Mouse (Mus musculus): ENCODE results near the gene P3h4. TPM values are rescaled to one million over a fixed set of nuclear protein-coding genes. Genes with fewer than 3 reads are reported as not detected.

The P3h4 gene
- polyA plus RNA-seq, 1 experiment from 2014 or later: 38.5 TPM

DNA sequence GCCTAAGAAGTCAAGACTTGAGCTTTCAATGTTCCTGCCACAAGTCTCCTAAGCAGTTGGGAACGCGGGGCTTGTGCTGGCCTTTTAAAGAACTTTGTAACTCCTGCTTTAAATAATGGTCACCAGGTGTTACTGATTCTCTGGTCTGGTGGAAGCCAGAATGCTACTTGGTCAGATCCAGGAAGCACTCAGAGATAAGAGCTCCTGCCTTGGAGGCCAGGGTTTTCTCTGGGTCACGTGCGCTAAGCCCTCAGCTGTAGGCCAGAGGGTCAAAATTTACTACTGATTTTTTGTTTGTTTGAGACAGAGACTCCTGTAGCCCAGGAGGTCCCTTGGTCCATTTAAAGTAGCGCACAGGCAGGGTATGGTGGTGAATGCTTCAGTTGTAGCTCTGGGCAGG is 17.4 kb upstream of the P3h4 start:
- no peaks in the 10 kb centered on the region for H3K27me3 ChIP-seq (replicated peaks; ENCODE audit: control insufficient read depth, insufficient read depth, low read length)
- H3K27ac ChIP-seq (ENCODE audit: low read length): no peak overlapping the region
- H3K9ac ChIP-seq (ENCODE audit: low read depth, low read length): no peak overlapping the region
- H3K4me3 ChIP-seq (ENCODE audit: low read length): no peak overlapping the region
- no peaks in the 10 kb centered on the region for H3K9me3 ChIP-seq (ENCODE audit: control insufficient read depth, low read length)
- ATAC-seq: no peak
- WGBS: 93% methylated on average over 5 of the region's 5 CpGs
- H3K36me3 ChIP-seq (ENCODE audit: control insufficient read depth, insufficient read depth, low read length): peaks cover 6% of the 10 kb centered on the region
- no peaks in the 10 kb centered on the region; the same call in 1 of the 2 replicates for H3K4me1 ChIP-seq (ENCODE audit: control insufficient read depth, insufficient read depth, low read length)
- H3K4me2 ChIP-seq (ENCODE audit: low read depth, low read length): no peak overlapping the region

DNA sequence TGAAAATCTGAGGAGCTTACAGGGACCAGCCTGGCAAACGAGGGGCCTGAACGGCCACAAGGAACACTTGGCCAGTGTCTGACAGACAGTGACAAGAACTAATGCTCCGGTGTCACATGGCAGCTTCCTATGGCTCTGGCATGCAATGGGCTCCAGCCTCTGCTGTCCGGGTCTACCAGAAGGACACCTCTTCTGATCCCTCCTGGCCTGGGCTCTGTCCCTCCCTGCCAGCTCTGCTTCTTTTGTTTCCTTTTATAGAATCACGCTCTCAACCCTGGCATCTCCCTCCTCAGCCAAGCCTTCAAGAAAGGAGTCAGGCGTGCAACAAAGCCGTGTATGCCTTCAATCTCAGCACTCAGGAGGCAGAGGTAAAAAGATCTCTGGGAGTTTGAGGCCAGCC is 15.4 kb upstream of the P3h4 start:
- H3K4me3 ChIP-seq (ENCODE audit: low read length): no peak overlapping the region
- H3K27ac ChIP-seq (ENCODE audit: low read length): no peak overlapping the region
- H3K36me3 ChIP-seq (ENCODE audit: control insufficient read depth, insufficient read depth, low read length): peaks cover under 1% of the 10 kb centered on the region; the same call in 1 of the 2 replicates
- ATAC-seq: no peak
- H3K9ac ChIP-seq (ENCODE audit: low read depth, low read length): no peak overlapping the region
- no peak overlapping the region for H3K4me2 ChIP-seq (ENCODE audit: low read depth, low read length)
- H3K4me1 ChIP-seq (ENCODE audit: control insufficient read depth, insufficient read depth, low read length): no peaks in the 10 kb centered on the region; the same call in 1 of the 2 replicates
- 87% methylated on average over 7 of the region's 7 CpGs for WGBS
- H3K27me3 ChIP-seq (replicated peaks; ENCODE audit: control insufficient read depth, insufficient read depth, low read length): no peaks in the 10 kb centered on the region
- no peaks in the 10 kb centered on the region for H3K9me3 ChIP-seq (ENCODE audit: control insufficient read depth, low read length)

- WGBS: 46% methylated on average over 9 of the region's 9 CpGs
- no peaks in the 10 kb centered on the region for H3K9me3 ChIP-seq (ENCODE audit: control insufficient read depth, low read length)
- H3K4me3 ChIP-seq (ENCODE audit: low read length): no peak overlapping the region
- no peaks in the 10 kb centered on the region for H3K36me3 ChIP-seq (ENCODE audit: control insufficient read depth, insufficient read depth, low read length)
- H3K9ac ChIP-seq (ENCODE audit: low read depth, low read length): no peak overlapping the region
- no peaks in the 10 kb centered on the region for H3K27me3 ChIP-seq (replicated peaks; ENCODE audit: control insufficient read depth, insufficient read depth, low read length)
- ATAC-seq: no peak
- no peaks in the 10 kb centered on the region; the same call in 1 of the 2 replicates for H3K4me1 ChIP-seq (ENCODE audit: control insufficient read depth, insufficient read depth, low read length)
- H3K27ac ChIP-seq (ENCODE audit: low read length): no peak overlapping the region
- no peak overlapping the region for H3K4me2 ChIP-seq (ENCODE audit: low read depth, low read length)
Observed at GRCm38 (mm10) chr11:100428612-100429199, 14.1 kb upstream of the P3h4 start.

DNA sequence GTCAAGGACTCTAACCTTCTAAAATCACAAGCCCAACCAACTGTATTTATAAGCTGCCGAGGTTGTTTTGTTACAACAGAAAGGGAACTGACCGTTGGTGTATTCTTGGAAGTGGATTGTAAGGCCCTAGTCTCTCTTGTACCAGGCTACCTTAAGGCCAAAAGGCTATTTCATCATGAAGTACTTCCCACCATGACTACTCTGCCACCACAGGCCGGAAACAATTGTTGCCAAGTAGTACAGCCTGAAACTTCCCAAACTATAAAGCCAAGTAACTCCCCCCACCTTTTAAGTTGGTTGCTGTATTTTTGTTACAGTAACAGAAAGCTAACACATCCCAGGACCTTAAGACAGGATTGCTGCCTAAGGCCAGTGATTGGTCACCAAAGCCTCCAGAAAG is 12.2 kb upstream of the P3h4 start:
- Histone ChIP-seq H3K27me3 (replicated peaks; ENCODE audit: control insufficient read depth, insufficient read depth, low read length) (no peaks in the 10 kb centered on the region), H3K4me2 (ENCODE audit: low read depth, low read length) (no peak overlapping the region), H3K27ac (ENCODE audit: low read length) (no peak overlapping the region), H3K4me3 (ENCODE audit: low read length) (no peak overlapping the region), H3K4me1 (ENCODE audit: control insufficient read depth, insufficient read depth, low read length) (no peaks in the 10 kb centered on the region; the same call in 1 of the 2 replicates), H3K9me3 (ENCODE audit: control insufficient read depth, low read length) (no peaks in the 10 kb centered on the region), H3K9ac (ENCODE audit: low read depth, low read length) (0 out of 2 replicates have a peak overlapping the region, but pooled peaks have one; percentile 9), H3K36me3 (ENCODE audit: control insufficient read depth, insufficient read depth, low read length) (no peaks in the 10 kb centered on the region)
- 80% methylated on average over 3 of the region's 3 CpGs for WGBS
- ATAC-seq: no peak

DNA sequence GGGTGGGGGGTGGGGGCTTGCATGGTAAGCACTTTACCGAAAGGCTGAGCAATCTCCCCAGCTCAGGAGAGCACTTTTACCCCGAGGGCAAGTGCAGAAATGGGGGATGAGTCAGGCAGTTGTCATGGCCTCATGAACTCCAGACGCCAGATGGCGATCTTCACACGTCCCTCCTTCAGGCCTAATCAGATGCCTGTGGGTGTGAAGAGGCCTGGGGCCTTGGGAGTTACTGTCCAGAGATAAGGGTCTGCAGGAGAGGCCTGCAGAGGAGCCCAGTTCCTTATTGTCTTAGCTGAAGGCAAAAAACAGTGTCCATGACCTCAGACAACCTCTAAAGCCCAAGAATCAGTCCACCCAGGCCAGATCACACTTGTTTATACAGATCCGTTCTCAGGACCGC is 11.2 kb upstream of the P3h4 start:
- no peaks in the 10 kb centered on the region for H3K27me3 ChIP-seq (replicated peaks; ENCODE audit: control insufficient read depth, insufficient read depth, low read length)
- H3K9me3 ChIP-seq (ENCODE audit: control insufficient read depth, low read length): no peaks in the 10 kb centered on the region
- H3K9ac ChIP-seq (ENCODE audit: low read depth, low read length): 0 out of 2 replicates have a peak overlapping the region, but pooled peaks have one; percentile 9
- no peaks in the 10 kb centered on the region for H3K36me3 ChIP-seq (ENCODE audit: control insufficient read depth, insufficient read depth, low read length)
- H3K27ac ChIP-seq (ENCODE audit: low read length): no peak overlapping the region
- 22% methylated on average over 7 of the region's 7 CpGs for WGBS
- no peaks in the 10 kb centered on the region; the same call in 1 of the 2 replicates for H3K4me1 ChIP-seq (ENCODE audit: control insufficient read depth, insufficient read depth, low read length)
- H3K4me3 ChIP-seq (ENCODE audit: low read length): no peak overlapping the region
- no peak overlapping the region for H3K4me2 ChIP-seq (ENCODE audit: low read depth, low read length)
- peak; percentile 81 for ATAC-seq

GRCm38 (mm10) chr11:100423836-100424235 is 9.2 kb upstream of the P3h4 start:
- Histone ChIP-seq H3K36me3 (ENCODE audit: control insufficient read depth, insufficient read depth, low read length) (no peaks in the 10 kb centered on the region), H3K27ac (ENCODE audit: low read length) (no peak overlapping the region), H3K4me3 (ENCODE audit: low read length) (no peak overlapping the region), H3K4me1 (ENCODE audit: control insufficient read depth, insufficient read depth, low read length) (no peaks in the 10 kb centered on the region; the same call in 1 of the 2 replicates), H3K9me3 (ENCODE audit: control insufficient read depth, low read length) (no peaks in the 10 kb centered on the region), H3K4me2 (ENCODE audit: low read depth, low read length) (no peak overlapping the region), H3K9ac (ENCODE audit: low read depth, low read length) (no peak overlapping the region), H3K27me3 (replicated peaks; ENCODE audit: control insufficient read depth, insufficient read depth, low read length) (no peaks in the 10 kb centered on the region)
- WGBS: 85% methylated on average over 7 of the region's 7 CpGs
- ATAC-seq: no peak

GRCm38 (mm10) chr11:100421537-100421936 is 6.9 kb upstream of the P3h4 start:
- Histone ChIP-seq H3K27ac (ENCODE audit: low read length) (no peak overlapping the region), H3K4me3 (ENCODE audit: low read length) (no peak overlapping the region), H3K9me3 (ENCODE audit: control insufficient read depth, low read length) (no peaks in the 10 kb centered on the region), H3K4me1 (ENCODE audit: control insufficient read depth, insufficient read depth, low read length) (no peaks in the 10 kb centered on the region), H3K9ac (ENCODE audit: low read depth, low read length) (no peak overlapping the region), H3K4me2 (ENCODE audit: low read depth, low read length) (no peak overlapping the region), H3K27me3 (replicated peaks; ENCODE audit: control insufficient read depth, insufficient read depth, low read length) (no peaks in the 10 kb centered on the region), H3K36me3 (ENCODE audit: control insufficient read depth, insufficient read depth, low read length) (no peaks in the 10 kb centered on the region)
- 84% methylated on average over 8 of the region's 8 CpGs for WGBS
- no peak for ATAC-seq

DNA sequence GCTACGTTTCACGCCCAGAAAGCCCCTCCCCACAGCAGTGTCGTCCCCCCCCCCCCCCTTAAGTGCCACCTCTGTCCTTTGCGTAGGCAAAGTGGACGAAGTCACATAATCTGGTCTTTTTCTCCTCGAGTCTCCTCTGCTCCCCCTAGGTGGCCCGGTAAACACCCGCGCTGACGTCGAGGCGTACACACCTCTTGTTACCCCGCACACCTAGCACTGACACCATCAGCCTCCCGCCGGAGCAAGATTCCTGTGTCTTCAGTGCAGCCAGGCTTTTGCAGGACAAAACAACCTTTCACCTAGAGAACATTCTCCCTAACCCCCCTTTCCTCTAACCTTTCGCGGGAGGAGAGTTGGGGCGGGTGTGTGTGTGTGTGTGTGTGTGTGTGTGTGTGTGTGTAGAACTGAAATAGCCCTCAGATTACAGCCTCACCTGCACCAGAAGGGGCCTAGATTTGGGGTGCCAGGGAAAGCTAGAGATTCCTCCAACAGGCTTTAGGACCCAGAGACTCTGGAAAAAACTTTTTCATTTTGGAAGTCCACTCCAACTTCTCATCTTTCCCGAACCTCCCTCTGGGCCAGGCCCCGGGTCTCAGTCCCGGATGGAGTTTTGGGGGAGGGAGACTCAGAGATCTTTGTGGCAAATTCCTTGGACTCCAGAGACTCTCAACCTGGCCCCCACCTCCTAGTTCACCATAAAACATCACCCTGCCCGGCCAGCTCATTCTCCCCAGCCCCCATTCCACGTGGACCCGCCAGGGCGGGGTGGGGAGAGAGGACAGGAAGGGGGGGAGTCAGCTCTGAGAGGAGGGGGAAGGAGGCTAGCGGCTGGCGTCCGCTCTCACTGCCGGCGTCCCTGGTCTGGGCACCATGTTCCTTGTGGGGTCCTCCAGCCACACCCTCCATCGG is 532 bp upstream of the P3h4 start, which contains the start of gene Fkbp10:
Gene Fkbp10, plus strand, starts transcription at position 784 of the 909 bp plus-strand sequence.
- Histone ChIP-seq H3K9me3 (ENCODE audit: control insufficient read depth, low read length) (no peaks in the 10 kb centered on the region), H3K27me3 (replicated peaks; ENCODE audit: control insufficient read depth, insufficient read depth, low read length) (no peaks in the 10 kb centered on the region), H3K9ac (ENCODE audit: low read depth, low read length) (peak within 1 kb of the TSS; percentile 90), H3K4me2 (ENCODE audit: low read depth, low read length) (peak within 1 kb of the TSS; percentile 85), H3K4me1 (ENCODE audit: control insufficient read depth, insufficient read depth, low read length) (peaks cover 35% of the 10 kb centered on the region), H3K36me3 (ENCODE audit: control insufficient read depth, insufficient read depth, low read length) (no peaks in the 10 kb centered on the region), H3K4me3 (ENCODE audit: low read length) (peak within 1 kb of the TSS; percentile 72), H3K27ac (ENCODE audit: low read length) (peak within 1 kb of the TSS; percentile 93)
- WGBS: under 1% methylated on average over 31 of the region's 31 CpGs
- ATAC-seq: peak; percentile 33

GRCm38 (mm10) chr11:100413541-100413940 is 1.1 kb downstream of the P3h4 start:
- H3K4me1 ChIP-seq (ENCODE audit: control insufficient read depth, insufficient read depth, low read length): peaks cover 35% of the 10 kb centered on the region
- H3K27me3 ChIP-seq (replicated peaks; ENCODE audit: control insufficient read depth, insufficient read depth, low read length): no peaks in the 10 kb centered on the region
- peak overlapping the region; percentile 85 for H3K4me2 ChIP-seq (ENCODE audit: low read depth, low read length)
- peak overlapping the region; percentile 72 for H3K4me3 ChIP-seq (ENCODE audit: low read length)
- H3K9ac ChIP-seq (ENCODE audit: low read depth, low read length): peak overlapping the region; percentile 90
- peak overlapping the region; percentile 93; the same call in 1 of the 2 replicates for H3K27ac ChIP-seq (ENCODE audit: low read length)
- H3K9me3 ChIP-seq (ENCODE audit: control insufficient read depth, low read length): no peaks in the 10 kb centered on the region
- 57% methylated on average over 11 of the region's 11 CpGs for WGBS
- H3K36me3 ChIP-seq (ENCODE audit: control insufficient read depth, insufficient read depth, low read length): no peaks in the 10 kb centered on the region
- ATAC-seq: no peak

Data from intestine, embryonic 16.5 days (tissue).